Mouse (Mus musculus) brain, embryonic 18.5 days (tissue): ENCODE results near the gene Abce1.
"Not testable (repeated sequence)": the region's sequence is repeated elsewhere in the genome, so short reads cannot be mapped to it uniquely, and the experiment has no call there.

Experiments used
- DNase-seq: peaks from one replicate; pipeline ENCODE4 v3.0.0-alpha.2; 2012; ENCODE audit warnings: low read depth, low spot score

Abce1 gene

GRCm38 (mm10) chr8:79711064-79711961, at the start of gene Abce1, which contains the start of gene Anapc10:
Gene Abce1 (minus strand): TSS chr8:79711740.
Gene Anapc10 (plus strand): TSS chr8:79711820.
- DNase-seq: peak; percentile 94

- DNase-seq: peak; percentile 22
These were observed 38.8 kb upstream of the Abce1 start for GRCm38 (mm10) chr8:79750305-79750704.

- no peak for DNase-seq
These were observed 37.1 kb upstream of the Abce1 start for GRCm38 (mm10) chr8:79748591-79748990.

GRCm38 (mm10) chr8:79748171-79748570, 36.6 kb upstream of the Abce1 start:
- no peak for DNase-seq

GRCm38 (mm10) chr8:79734304-79734703, 22.8 kb upstream of the Abce1 start:
- DNase-seq: peak; percentile 49

DNA sequence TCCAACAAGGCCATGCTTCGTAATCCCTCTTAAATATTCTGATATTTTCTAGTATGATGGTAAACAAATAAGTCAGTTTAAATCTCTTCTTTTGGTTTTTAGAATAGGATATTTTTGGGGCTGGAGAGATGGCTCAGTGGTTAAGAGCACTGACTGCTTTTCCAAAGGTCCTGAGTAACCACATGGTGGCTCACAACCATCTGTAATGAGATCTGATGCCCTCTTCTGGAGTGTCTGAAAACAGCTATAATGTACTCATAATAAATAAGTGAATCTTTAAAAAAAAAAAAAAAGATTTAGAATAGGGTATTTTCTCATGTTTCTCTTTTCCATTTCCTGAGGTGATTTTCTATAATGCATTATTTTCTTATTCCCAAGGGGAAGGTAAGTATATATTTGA, 16.4 kb upstream of the Abce1 start:
- no peak for DNase-seq

GRCm38 (mm10) chr8:79724589-79724988, 13.0 kb upstream of the Abce1 start:
- no peak for DNase-seq

- no peak for DNase-seq
These were observed 11.8 kb upstream of the Abce1 start for GRCm38 (mm10) chr8:79723308-79723707.

GRCm38 (mm10) chr8:79721537-79721936, 10.0 kb upstream of the Abce1 start:
- DNase-seq: no peak

- DNase-seq: no peak
These were observed 1.1 kb upstream of the Abce1 start for GRCm38 (mm10) chr8:79712676-79713075.

GRCm38 (mm10) chr8:79706687-79707086, 4.9 kb downstream of the Abce1 start:
- DNase-seq: no peak

DNA sequence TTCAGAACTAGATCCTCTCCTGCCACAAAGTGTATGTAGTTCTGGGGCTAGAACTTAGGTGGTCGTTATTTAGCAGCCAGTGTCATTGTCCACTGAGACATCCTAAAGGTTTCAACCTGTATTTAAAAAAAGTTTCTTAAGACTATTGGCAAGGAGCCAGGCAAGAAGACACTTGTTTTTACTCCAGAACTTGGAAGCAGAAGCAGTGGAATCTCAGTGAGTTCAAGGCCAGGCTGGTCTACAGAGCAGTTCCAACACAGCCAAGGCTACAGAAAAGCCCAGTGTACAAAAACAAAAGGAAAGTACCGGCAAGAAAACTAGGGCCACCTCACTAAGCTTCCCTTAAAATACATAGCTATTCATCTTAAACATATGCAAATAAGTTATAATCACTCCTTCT, 19.0 kb downstream of the Abce1 start:
- DNase-seq: no peak

DNA sequence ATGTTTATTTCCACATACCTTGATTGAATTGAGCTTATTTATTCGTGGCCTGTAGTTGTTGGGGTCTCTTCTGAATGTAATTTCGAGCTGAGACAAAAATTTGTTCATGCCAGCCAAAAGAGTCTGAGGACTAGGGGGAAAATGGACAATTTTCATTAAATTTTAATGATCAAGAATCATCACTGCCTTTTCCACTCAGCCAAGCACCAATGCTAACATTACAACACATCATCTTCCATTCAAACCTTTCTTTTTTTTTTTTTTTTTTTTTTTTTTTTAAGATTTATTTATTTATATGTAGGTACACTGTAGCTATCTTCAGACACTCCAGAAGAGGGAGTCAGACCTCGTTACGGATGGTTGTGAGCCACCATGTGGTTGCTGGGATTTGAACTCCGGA, 25.6 kb downstream of the Abce1 start:
- DNase-seq: not testable (repeated sequence)

DNA sequence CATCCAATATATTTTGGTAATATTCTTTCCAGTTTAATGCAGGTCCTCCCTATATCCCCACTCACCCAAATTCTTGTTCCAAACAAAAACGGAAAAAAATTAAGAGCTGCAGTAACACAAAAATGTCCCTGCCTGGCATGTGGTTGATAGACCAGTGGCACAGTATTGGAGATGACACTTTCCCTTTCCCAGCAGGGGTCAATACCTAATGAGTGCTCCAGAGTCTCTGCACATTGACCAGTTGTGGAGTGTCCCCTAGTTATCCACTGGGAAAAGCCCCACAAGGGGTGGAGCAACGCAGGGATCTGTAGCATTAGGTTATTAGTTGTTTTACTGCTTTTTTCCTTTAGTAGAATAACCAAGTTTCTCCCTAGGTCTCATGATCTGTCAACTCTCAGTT, 30.6 kb downstream of the Abce1 start:
- no peak for DNase-seq

GRCm38 (mm10) chr8:79680555-79680954, 31.0 kb downstream of the Abce1 start:
- DNase-seq: no peak

- not testable (repeated sequence) for DNase-seq
These were observed 31.5 kb downstream of the Abce1 start for GRCm38 (mm10) chr8:79680083-79680482.

GRCm38 (mm10) chr8:79679005-79679404, 32.5 kb downstream of the Abce1 start:
- no peak for DNase-seq

GRCm38 (mm10) chr8:79676461-79676860, 35.1 kb downstream of the Abce1 start:
- DNase-seq: no peak

- DNase-seq: not testable (repeated sequence)
These were observed 52.8 kb downstream of the Abce1 start for GRCm38 (mm10) chr8:79658715-79659114.

DNA sequence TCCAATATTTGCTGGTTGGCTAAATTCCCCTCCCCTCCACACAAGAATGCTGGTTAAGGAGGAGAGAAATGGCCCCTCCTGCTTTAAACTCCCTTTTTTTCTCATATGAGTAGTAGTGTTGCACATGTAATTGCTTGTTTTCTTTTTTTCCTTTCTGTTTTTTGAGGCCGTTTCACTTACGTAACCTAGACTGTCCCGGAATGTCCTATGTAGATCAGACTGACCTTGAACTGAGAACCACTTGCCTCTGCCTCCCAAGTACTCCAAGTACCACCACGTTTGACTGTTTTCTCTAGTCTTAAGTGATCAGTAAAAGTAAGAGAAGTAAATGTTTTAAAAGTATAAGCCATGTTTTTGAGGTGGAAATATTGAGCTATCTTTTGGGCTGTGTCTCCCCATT, 57.8 kb downstream of the Abce1 start:
- DNase-seq: no peak

GRCm38 (mm10) chr8:79650158-79650814, 61.3 kb downstream of the Abce1 start:
- no peak for DNase-seq

DNA sequence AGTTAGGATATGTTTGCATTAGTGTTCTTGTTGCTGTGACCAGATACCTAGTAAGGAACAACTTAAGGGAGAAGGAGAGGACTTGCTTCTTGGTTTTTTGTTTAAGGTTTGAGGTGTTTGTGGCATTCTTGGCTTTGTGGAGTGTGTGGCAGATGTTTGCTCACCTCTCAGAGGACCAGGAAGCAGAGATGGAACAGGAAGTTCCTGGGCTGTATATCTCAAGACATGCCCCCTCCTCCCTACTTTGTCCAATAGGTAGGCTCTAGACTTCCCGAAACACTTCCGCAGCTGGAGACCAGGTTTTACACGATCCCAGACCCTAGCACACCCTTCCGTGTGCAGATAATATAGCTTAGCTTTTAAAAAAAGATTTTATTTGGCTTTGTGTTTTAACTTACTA, 62.0 kb downstream of the Abce1 start:
- DNase-seq: no peak

DNA sequence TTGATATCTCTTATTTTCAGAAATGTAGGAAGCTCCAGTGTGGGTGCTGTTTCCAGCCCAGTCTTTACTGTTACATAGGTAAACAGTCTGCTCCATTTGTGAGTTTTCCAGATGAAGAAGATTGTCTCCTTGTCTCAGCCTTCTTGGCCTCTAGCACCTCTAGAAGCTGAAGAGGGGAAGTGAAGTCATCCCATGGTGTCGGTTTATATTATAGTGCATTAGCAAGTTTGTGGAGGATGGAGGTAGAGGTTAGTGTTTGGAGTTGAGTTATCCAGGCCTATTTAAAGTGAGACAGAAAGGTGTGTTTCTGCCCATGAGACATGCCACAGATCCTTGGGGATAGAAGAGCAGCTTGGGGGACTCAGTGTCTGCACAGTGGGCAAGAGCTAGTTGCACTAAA, 70.4 kb downstream of the Abce1 start:
- no peak for DNase-seq
